Mouse (Mus musculus) erythroid progenitor cell, adult 5-6 weeks (primary cell): ENCODE measurements around the gene Rnf19b. TPM values are rescaled to one million over a fixed set of nuclear protein-coding genes. Genes with fewer than 3 reads are reported as not detected.
A peak's percentile ranks its signal among the peaks of the same experiment; 100 is the strongest.

Experiments used
- ATAC-seq: replicated peaks from 2 replicates; pipeline ENCODE4 v1.8.0; 2016; ENCODE audit warnings: moderate number of reproducible peaks, mild to moderate bottlenecking, moderate TSS enrichment, inconsistent platforms; ENCODE audit not compliant: poor library complexity, low FRiP score, severe bottlenecking
- total RNA-seq, 2 experiments: library from RNA; stranded (forward) in 1 of 2; stranded (reverse) in 1 of 2; fragments of 150-400 nt in 1 of 2; fragments of 186-747, 209-891 nt in 1 of 2; gene quantifications; 2 replicates each; pipeline versions ENCODE4 v1.2.3 to v1.2.4; 2015 to 2017; ENCODE audit warnings: low replicate concordance in 2 of 2

The Rnf19b gene
- 5.4 and 5.9 TPM in 2 replicates for total RNA-seq (2015; ENCODE audit: low replicate concordance)
- 15.3 and 22.7 TPM in 2 replicates for total RNA-seq (2017; ENCODE audit: low replicate concordance)

GRCm38 (mm10) chr4:129058207-129059092 is at the start of gene Rnf19b:
Rnf19b (plus strand) TSS chr4:129058271.
- peak; percentile 59 for ATAC-seq

GRCm38 (mm10) chr4:129008672-129009071 is 49.4 kb upstream of the Rnf19b start:
- ATAC-seq, result no peak

GRCm38 (mm10) chr4:129009521-129009920 is 48.5 kb upstream of the Rnf19b start:
- no peak for ATAC-seq

- peak; percentile 48; the same call in 1 of the 2 replicates for ATAC-seq
Measured at GRCm38 (mm10) chr4:129011604-129012121, 46.4 kb upstream of the Rnf19b start.

GRCm38 (mm10) chr4:129013151-129013864 is 44.8 kb upstream of the Rnf19b start:
- no peak for ATAC-seq

GRCm38 (mm10) chr4:129016329-129016728 is 41.7 kb upstream of the Rnf19b start:
- ATAC-seq, result no peak

GRCm38 (mm10) chr4:129017150-129017549 is 40.9 kb upstream of the Rnf19b start:
- no peak for ATAC-seq

- no peak for ATAC-seq
Measured at GRCm38 (mm10) chr4:129018788-129019435, 39.2 kb upstream of the Rnf19b start.

- no peak for ATAC-seq
Measured at GRCm38 (mm10) chr4:129019788-129020187, 38.3 kb upstream of the Rnf19b start.

- no peak for ATAC-seq
Measured at GRCm38 (mm10) chr4:129020454-129020853, 37.6 kb upstream of the Rnf19b start.

- no peak for ATAC-seq
Measured at GRCm38 (mm10) chr4:129021426-129021825, 36.6 kb upstream of the Rnf19b start.

- ATAC-seq, result no peak
Measured at GRCm38 (mm10) chr4:129021886-129022285, 36.2 kb upstream of the Rnf19b start.

- ATAC-seq, result no peak
Measured at GRCm38 (mm10) chr4:129023884-129024283, 34.2 kb upstream of the Rnf19b start.

GRCm38 (mm10) chr4:129024775-129025174 is 33.3 kb upstream of the Rnf19b start:
- ATAC-seq, result peak; percentile 83

GRCm38 (mm10) chr4:129025707-129026106 is 32.4 kb upstream of the Rnf19b start:
- ATAC-seq, result no peak

GRCm38 (mm10) chr4:129030746-129031145 is 27.3 kb upstream of the Rnf19b start:
- ATAC-seq, result no peak

GRCm38 (mm10) chr4:129031408-129031965 is 26.6 kb upstream of the Rnf19b start:
- no peak for ATAC-seq

- ATAC-seq, result no peak
Measured at GRCm38 (mm10) chr4:129032133-129032962, 25.7 kb upstream of the Rnf19b start.
